Mouse (Mus musculus): ENCODE results near the gene Nasp.

DNA sequence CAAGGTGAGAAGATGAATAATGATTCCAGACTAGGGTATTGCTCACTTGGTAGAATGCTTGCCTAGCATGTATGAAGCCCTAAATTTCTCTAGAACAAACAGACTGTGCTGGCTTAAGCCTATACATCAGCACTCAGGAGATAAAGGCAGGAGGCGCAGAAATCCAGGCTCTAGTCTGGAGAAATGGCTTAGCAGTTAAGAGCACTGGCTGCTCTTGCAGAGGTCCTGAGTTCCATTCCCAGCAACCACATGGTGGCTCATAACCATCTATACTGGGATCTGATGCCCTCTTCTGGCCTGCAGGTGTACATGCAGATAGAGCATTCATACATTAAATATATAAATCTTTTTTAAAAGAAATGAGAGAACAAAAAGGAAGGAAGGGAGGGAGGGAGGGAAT is 14.3 kb upstream of the Nasp start:
- TF ChIP-seq MAX (IDR thresholded peaks at IDR 0.05; ENCODE audit: low read depth), result no peak
- TF ChIP-seq POLR2A (IDR thresholded peaks at IDR 0.05; ENCODE audit: insufficient read length, low read depth), result no peak
- no peak for TF ChIP-seq USF1 (IDR thresholded peaks at IDR 0.05; ENCODE audit: low read depth)
- no peak for TF ChIP-seq E2F4 (IDR thresholded peaks at IDR 0.05; ENCODE audit: insufficient read depth)

Measured in myocyte (in vitro differentiated cells).